Mouse (Mus musculus): ENCODE data around the gene Mogs. TPM values are rescaled to one million over a fixed set of nuclear protein-coding genes. Genes with fewer than 3 reads are reported as not detected.

Gene Mogs
- total and polyA plus RNA-seq, 2 experiments from 2014 or later, result 7.9 to 28.1 TPM

- DNase-seq (ENCODE audit: low spot score) (no peak), ATAC-seq (ENCODE audit: insufficient read depth, low read depth) (no peak)
- H3K9ac ChIP-seq (replicated peaks; ENCODE audit: low read depth, low read length), result peak within 1 kb of the TSS; percentile 83
- H3K27ac ChIP-seq (ENCODE audit: low read depth), result peak within 1 kb of the TSS; percentile 99
- no peaks in the 10 kb centered on the region for H3K36me3 ChIP-seq (replicated peaks; ENCODE audit: control insufficient read depth, insufficient read depth, low read length)
- no peaks in the 10 kb centered on the region for H3K27me3 ChIP-seq (ENCODE audit: control insufficient read depth, insufficient read depth, low read length)
- peak within 1 kb of the TSS; percentile 57 for H3K4me3 ChIP-seq (ENCODE audit: low read depth, low read length)
- H3K4me1 ChIP-seq (ENCODE audit: control insufficient read depth, insufficient read depth), result peaks cover 21% of the 10 kb centered on the region
- peak within 1 kb of the TSS; percentile 73 for H3K4me2 ChIP-seq (ENCODE audit: low read depth, low read length)
- no peaks in the 10 kb centered on the region for H3K9me3 ChIP-seq (replicated peaks; ENCODE audit: control insufficient read depth, low read length)
- TF ChIP-seq EP300 (IDR thresholded peaks at IDR 0.05; ENCODE audit: low read depth) (no peak), CTCF (IDR thresholded peaks at IDR 0.05; ENCODE audit: low read depth) (no peak)
- WGBS, result 72% methylated on average over 7 of the region's 7 CpGs
Observed at GRCm38 (mm10) chr6:83134951-83135513, 19.7 kb downstream of the Mogs start, which contains the start of gene Rtkn. TSS of gene Rtkn (plus strand) at chr6:83135463.

DNA sequence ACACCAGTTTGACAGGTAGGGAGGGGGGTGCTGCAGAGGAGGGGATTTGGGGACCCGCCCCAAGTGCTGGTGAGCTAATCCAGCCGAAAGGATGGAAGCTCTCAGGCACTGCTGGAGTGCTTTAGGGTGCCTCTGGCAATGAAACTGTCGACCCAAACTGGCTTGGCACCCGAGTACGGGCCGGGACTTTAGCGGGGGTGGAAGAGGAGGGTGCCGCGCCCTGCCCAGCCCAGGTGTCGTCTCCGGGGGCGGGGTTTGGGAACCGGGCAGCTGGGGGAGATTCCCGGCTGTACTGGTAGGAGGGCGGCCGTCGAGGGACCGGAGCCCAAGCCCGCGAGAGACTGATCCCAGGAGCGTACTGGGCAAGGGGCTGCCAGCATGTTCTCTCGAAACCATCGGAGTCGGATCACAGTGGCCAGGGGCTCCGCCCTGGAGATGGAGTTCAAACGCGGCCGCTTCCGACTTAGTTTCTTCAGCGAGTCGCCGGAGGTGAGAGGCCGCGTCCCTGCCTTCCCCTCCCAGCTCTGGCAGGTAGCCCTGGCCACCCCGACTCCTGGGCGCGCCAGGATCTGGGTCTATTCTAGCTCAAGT lies 20.4 kb downstream of the Mogs start:
- Histone ChIP-seq H3K4me2 (ENCODE audit: low read depth, low read length) (peak overlapping the region; percentile 73), H3K36me3 (replicated peaks; ENCODE audit: control insufficient read depth, insufficient read depth, low read length) (no peaks in the 10 kb centered on the region), H3K27ac (ENCODE audit: low read depth) (peak overlapping the region; percentile 99), H3K4me1 (ENCODE audit: control insufficient read depth, insufficient read depth) (peaks cover 21% of the 10 kb centered on the region), H3K9ac (replicated peaks; ENCODE audit: low read depth, low read length) (peak overlapping the region; percentile 83), H3K27me3 (ENCODE audit: control insufficient read depth, insufficient read depth, low read length) (no peaks in the 10 kb centered on the region), H3K9me3 (replicated peaks; ENCODE audit: control insufficient read depth, low read length) (no peaks in the 10 kb centered on the region), H3K4me3 (ENCODE audit: low read depth, low read length) (peak overlapping the region; percentile 57)
- ATAC-seq (ENCODE audit: insufficient read depth, low read depth) (no peak), DNase-seq (ENCODE audit: low spot score) (no peak)
- WGBS, result 11% methylated on average over 37 of the region's 37 CpGs
- no peak for TF ChIP-seq CTCF (IDR thresholded peaks at IDR 0.05; ENCODE audit: low read depth)
- TF ChIP-seq EP300 (IDR thresholded peaks at IDR 0.05; ENCODE audit: low read depth), result no peak

DNA sequence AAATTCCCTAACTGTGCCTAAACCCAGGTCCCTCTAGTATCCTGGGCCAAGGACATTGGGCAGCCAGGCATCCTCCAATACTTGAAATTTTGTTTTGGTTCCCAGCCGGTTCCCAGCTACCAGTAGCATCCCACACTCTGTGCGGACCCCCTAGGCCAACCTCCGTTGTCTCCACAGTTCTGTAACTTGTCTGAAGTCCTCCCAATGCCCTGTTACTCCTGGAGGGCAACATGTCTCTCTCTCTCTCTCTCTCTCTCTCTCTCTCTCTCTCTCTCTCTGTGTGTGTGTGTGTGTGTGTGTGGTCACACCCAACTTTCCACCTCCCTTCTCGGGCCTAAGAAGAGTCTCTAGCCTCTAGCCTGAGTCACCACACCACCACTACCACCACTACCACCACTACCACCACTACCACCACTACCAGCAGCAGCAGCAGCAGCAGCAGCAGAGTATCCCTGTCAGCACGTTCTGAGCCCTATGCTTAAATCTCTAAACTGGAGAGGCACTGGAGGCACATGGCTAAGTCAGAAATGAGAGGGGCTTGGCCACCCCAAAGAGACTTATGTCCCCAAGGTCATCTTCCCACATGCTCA lies 21.1 kb downstream of the Mogs start:
- DNase-seq (ENCODE audit: low spot score), result no peak
- Histone ChIP-seq H3K9ac (replicated peaks; ENCODE audit: low read depth, low read length) (peak overlapping the region; percentile 83), H3K4me1 (ENCODE audit: control insufficient read depth, insufficient read depth) (peaks cover 23% of the 10 kb centered on the region), H3K9me3 (replicated peaks; ENCODE audit: control insufficient read depth, low read length) (no peaks in the 10 kb centered on the region), H3K4me3 (ENCODE audit: low read depth, low read length) (peak overlapping the region; percentile 57), H3K4me2 (ENCODE audit: low read depth, low read length) (peak overlapping the region; percentile 73), H3K27me3 (ENCODE audit: control insufficient read depth, insufficient read depth, low read length) (no peaks in the 10 kb centered on the region), H3K36me3 (replicated peaks; ENCODE audit: control insufficient read depth, insufficient read depth, low read length) (no peaks in the 10 kb centered on the region), H3K27ac (ENCODE audit: low read depth) (peak overlapping the region; percentile 99)
- TF ChIP-seq EP300 (IDR thresholded peaks at IDR 0.05; ENCODE audit: low read depth) (no peak), CTCF (IDR thresholded peaks at IDR 0.05; ENCODE audit: low read depth) (no peak)
- ATAC-seq (ENCODE audit: insufficient read depth, low read depth), result peak; percentile 1; the same call in 1 of the 2 replicates
- WGBS, result 32% methylated on average over 5 of the region's 5 CpGs

DNA sequence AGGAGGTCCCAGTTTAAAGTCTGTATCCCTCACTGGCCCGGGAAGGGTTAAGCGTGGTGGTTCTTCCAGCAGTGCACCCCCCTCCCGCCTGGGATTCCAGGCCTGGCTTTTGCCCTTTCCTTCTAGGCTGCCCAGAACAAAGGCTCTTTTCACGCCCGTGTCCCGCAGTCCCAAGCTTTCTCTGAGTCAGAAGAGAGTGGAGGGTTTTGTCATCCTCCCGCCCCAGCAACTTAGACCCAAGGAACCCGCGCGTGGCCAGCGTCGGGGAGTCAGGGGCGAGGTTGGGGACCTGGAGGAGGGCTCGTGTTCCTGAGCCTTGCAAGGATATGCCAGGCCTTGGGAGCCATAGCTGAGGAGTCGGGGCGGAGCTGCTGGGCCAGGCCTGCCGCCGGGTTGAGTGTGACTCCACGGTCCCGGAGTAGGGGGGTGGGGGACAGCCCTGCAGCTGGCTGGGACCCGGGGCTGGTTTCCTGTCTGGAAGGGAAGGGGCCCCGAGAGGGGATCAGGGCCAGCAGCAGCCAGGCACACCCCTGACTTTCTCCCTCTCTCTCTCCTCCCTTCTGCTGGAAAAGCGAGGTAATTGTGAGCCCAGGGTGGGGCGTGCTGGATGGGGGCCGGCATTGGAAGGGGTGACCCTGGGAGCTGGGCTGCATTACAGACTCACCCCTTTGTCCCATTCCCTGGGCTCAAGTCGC lies 21.7 kb downstream of the Mogs start:
- peaks cover 30% of the 10 kb centered on the region for H3K4me1 ChIP-seq (ENCODE audit: control insufficient read depth, insufficient read depth)
- no peaks in the 10 kb centered on the region for H3K27me3 ChIP-seq (ENCODE audit: control insufficient read depth, insufficient read depth, low read length)
- DNase-seq (ENCODE audit: low spot score) (peak; percentile 70), ATAC-seq (ENCODE audit: insufficient read depth, low read depth) (peak; percentile 71)
- H3K9ac ChIP-seq (replicated peaks; ENCODE audit: low read depth, low read length), result peak overlapping the region; percentile 83
- TF ChIP-seq EP300 (IDR thresholded peaks at IDR 0.05; ENCODE audit: low read depth), result no peak
- TF ChIP-seq CTCF (IDR thresholded peaks at IDR 0.05; ENCODE audit: low read depth), result no peak
- H3K4me3 ChIP-seq (ENCODE audit: low read depth, low read length), result peak overlapping the region; percentile 57
- 2% methylated on average over 25 of the region's 26 CpGs for WGBS
- H3K36me3 ChIP-seq (replicated peaks; ENCODE audit: control insufficient read depth, insufficient read depth, low read length), result no peaks in the 10 kb centered on the region
- peak overlapping the region; percentile 99 for H3K27ac ChIP-seq (ENCODE audit: low read depth)
- peak overlapping the region; percentile 73 for H3K4me2 ChIP-seq (ENCODE audit: low read depth, low read length)
- no peaks in the 10 kb centered on the region for H3K9me3 ChIP-seq (replicated peaks; ENCODE audit: control insufficient read depth, low read length)

DNA sequence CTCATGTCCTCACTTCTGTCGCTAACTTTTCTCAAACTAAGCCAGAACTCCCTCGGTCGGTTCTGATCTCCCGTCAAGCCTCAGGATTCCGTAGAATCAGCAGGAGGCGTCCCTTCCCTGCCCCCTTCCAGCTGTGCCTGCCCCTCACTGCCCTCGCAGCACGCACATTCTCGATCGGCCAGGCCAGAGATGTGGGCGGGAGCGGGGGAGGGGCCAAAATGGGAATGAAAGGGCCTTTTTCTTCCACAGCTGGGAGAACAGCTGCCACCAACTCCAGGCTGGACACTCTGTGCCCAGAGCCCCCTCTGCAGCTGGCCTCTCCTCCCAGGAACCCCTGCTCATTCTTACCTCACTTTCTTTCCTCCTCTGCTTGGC lies 22.3 kb downstream of the Mogs start:
- H3K27ac ChIP-seq (ENCODE audit: low read depth), result peak overlapping the region; percentile 99
- ATAC-seq (ENCODE audit: insufficient read depth, low read depth) (peak; percentile 81), DNase-seq (ENCODE audit: low spot score) (peak; percentile 90)
- peak overlapping the region; percentile 57 for H3K4me3 ChIP-seq (ENCODE audit: low read depth, low read length)
- H3K27me3 ChIP-seq (ENCODE audit: control insufficient read depth, insufficient read depth, low read length), result no peaks in the 10 kb centered on the region
- no peaks in the 10 kb centered on the region for H3K36me3 ChIP-seq (replicated peaks; ENCODE audit: control insufficient read depth, insufficient read depth, low read length)
- 0% methylated on average over 12 of the region's 12 CpGs for WGBS
- H3K4me2 ChIP-seq (ENCODE audit: low read depth, low read length), result peak overlapping the region; percentile 73
- H3K4me1 ChIP-seq (ENCODE audit: control insufficient read depth, insufficient read depth), result peaks cover 35% of the 10 kb centered on the region
- H3K9me3 ChIP-seq (replicated peaks; ENCODE audit: control insufficient read depth, low read length), result no peaks in the 10 kb centered on the region
- TF ChIP-seq EP300 (IDR thresholded peaks at IDR 0.05; ENCODE audit: low read depth) (no peak), CTCF (IDR thresholded peaks at IDR 0.05; ENCODE audit: low read depth) (0 out of 2 replicates have a peak, but pooled peaks have one; percentile 11)
- peak overlapping the region; percentile 83 for H3K9ac ChIP-seq (replicated peaks; ENCODE audit: low read depth, low read length)

Data from heart, postnatal 0 days (tissue).